Mouse (Mus musculus) neural tube, postnatal 0 days (tissue): ENCODE data around the gene Nosip. TPM values are rescaled to one million over a fixed set of nuclear protein-coding genes. Genes with fewer than 3 reads are reported as not detected.

Experiments
- microRNA counts: library from miRNA; unstranded; fragments of <30 nt; microRNA quantifications from one replicate; lab custom pipeline; 2015
- microRNA-seq: library from miRNA; unstranded; fragments of <30 nt; microRNA quantifications from one replicate; pipeline ENCODE4, GENCODE M21; 2016
- polyA plus RNA-seq: library from polyadenylated mRNA; unstranded; fragments of >200 nt; fragmentation: Nextera tagmentation; extraction: Ambion mirVana; gene quantifications from 2 replicates; pipeline ENCODE4 v1.2.1, GENCODE M21; 2015

Nosip gene
- 59.8 and 66.5 TPM in 2 replicates for polyA plus RNA-seq

DNA sequence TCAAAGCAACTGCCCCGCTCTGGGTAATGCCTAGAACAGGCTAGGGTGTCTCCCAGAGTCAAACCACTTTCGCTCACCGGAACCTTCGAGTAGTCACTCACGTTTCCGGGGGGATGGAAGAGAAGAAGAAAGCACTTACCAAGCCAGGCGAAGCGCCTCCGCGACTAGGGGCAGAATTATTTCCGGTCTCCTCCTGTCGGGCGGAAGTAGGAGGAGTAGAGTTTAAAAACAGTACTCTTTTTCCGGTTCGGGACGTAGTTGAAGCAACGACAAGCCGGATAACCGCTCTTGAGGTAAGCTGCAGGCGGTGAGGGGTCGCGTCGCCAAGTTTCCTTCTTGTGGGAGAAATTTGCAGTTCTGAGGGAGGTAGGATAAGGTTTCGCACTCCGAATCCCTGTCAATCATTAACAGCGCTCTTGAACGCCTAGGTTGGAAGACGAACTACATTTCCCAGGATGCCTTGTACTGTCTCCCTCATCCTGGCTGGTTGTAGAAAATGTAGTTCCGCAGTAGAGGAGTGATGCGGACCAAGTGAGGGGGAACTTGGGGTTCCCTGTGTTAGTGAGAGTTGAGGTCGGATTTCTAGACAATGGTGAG, at the start of gene Nosip, which contains the start of gene Prrg2:
Gene Nosip (plus strand): TSS at position 191 of the 597 bp plus-strand sequence.
Gene Prrg2 (minus strand): TSS at position 439 of the 597 bp plus-strand sequence.

DNA sequence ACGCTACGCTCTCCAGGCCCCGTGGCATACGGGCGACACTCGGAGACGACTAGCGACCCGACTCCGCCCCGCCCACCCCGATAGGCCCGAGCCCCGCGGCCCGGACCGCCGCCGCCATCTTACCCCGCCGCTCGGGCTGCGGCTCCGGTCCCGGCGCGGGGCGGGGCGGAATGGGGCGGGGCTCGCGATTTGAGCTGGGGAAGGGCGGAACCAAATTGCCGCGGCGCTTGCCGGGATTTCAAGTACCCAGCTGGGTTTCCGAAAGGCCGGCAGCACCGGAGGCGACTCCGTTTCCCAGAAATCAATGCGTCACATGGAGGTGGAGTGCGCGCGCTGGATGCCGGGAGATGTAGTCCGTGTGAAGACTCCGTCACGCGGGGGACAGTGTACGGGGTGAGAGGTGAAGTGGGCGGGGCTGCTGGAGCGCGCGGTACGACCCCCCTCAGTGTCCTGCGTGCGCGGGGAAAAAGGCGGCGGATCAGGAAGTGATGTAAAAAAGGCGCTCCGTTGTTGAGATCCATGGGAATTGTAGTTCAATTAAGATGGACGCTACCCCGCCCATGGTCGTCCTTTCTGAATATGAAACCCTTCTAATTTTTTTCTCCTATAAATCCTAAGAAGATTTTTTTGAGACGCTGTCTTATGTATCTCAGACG, 46.1 kb upstream of the Nosip start, which contains the start of gene Scaf1:
Gene Scaf1 (minus strand): TSS at position 407 of the 656 bp plus-strand sequence.

DNA sequence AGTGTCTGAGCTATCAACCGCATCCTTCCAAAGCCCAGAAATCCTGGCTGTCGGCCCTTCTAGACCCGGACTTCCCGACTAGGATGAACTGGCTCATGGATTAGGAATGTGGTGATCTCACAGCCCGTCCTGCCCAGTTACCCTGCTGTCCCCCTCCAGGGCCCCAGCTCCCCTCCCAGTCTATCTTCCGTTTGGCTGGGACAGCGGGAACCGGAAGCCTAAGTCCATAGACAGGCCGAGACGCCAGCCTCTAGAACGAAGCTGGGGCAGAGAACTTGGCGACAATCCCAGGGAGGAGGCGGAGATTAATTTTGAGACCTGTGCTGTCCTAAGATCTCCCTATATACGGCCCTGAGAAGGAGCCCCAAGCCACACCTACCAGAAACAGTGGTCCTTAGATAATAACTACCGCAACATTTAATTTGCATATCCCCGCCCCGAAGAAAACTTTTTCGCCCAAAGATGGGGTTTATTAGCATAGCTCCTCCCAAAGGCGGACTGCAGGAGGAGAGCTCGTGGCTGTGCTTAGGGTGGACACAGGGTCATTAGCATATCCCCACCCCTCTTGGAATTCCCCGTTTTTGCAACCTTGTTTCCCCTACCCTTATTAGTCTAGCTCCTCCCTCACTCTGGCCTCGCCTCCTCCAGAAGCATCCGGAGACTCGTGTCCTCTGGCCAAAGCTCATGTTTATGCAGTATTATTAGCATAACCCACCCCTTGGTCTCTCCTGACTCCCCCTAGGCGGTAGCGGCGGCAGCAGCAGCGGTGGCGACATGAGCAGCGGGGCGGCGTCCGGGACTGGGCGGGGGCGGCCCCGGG, 44.8 kb upstream of the Nosip start, which contains the start of gene Rras:
Gene Rras (plus strand): TSS at position 720 of the 820 bp plus-strand sequence.

GRCm38 (mm10) chr7:45052862-45053116, 9.4 kb upstream of the Nosip start, which contains the start of gene Prr12:
Prr12 (minus strand) TSS chr7:45052881.

GRCm38 (mm10) chr7:45092048-45092447, 29.8 kb downstream of the Nosip start, which contains the start of gene Rcn3:
Rcn3 (minus strand) TSS chr7:45092221.

DNA sequence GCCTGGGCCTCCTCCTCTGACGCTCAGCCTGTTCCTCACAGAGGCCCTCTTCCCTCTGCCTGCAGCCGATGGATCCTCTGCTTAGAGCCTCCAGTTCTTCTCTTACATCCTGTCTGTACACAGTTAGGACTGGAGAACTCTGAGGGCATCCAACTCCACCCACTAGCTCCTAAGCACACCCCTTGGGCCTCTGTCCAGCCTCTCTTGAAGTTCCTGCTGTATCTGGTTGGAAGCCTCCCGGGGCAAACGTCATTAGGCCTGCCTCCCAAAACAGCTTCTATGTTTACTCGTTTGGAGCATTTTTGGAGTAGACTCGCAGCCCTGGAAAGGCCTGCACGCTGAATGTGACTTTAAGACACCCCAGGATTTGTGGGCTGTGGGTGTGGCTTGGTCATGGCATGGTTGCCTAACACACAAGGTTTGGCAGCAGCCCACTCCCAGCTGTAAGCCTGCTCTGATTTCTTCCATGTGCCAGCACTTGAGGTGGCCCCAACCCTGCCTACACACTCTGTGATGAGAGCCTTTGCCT, 41.5 kb downstream of the Nosip start, which contains the start of gene Fcgrt:
Gene Fcgrt (minus strand): TSS at position 200 of the 529 bp plus-strand sequence.

GRCm38 (mm10) chr7:45124224-45125143, 62.3 kb downstream of the Nosip start, which contains the start of gene Rps11:
Rps11 (minus strand) TSS chr7:45124439.

MicroRNAs within 50 kb of the gene (microRNA counts, 519-probe panel; counts per million panel counts)
- microRNA mmu-miR-150 (lab: Ali Mortazavi, UCI) = 5,358 counts per million, percentile 68 among the panel's probes with 10 or more counts

Small RNA genes within 50 kb of the gene (microRNA-seq; reads per million reads assigned to microRNA genes)
- gene Mir150 (213 reads per million, percentile 54 among the genes with 10 or more reads in this experiment), gene Mir5121 (9.0 reads per million, percentile 19 among the genes with 10 or more reads in this experiment), gene Mir7054 (not detected)

Other genes starting within 250 kb of the Nosip start
- gene Nup62, start 246.3 kb upstream of the Nosip start, polyA plus RNA-seq = 30.3 and 34.3 TPM in 2 replicates
- 0.65 and 0.75 TPM in 2 replicates for gene Il4i1, start 246.0 kb upstream of the Nosip start, polyA plus RNA-seq
- gene Atf5, start 245.8 kb upstream of the Nosip start, polyA plus RNA-seq = 4.6 TPM in 2 replicates
- 90.2 and 91.0 TPM in 2 replicates for gene Akt1s1, start 213.4 kb upstream of the Nosip start, polyA plus RNA-seq
- gene Tbc1d17, start 213.3 kb upstream of the Nosip start, polyA plus RNA-seq = 103 and 107 TPM in 2 replicates
- gene Pnkp, start 205.3 kb upstream of the Nosip start, polyA plus RNA-seq = 27.6 and 30.9 TPM in 2 replicates
- 473 and 497 TPM in 2 replicates for gene Ptov1, start 192.6 kb upstream of the Nosip start, polyA plus RNA-seq
- gene Med25, start 169.7 kb upstream of the Nosip start, polyA plus RNA-seq = 102 and 116 TPM in 2 replicates
- 15.0 and 17.1 TPM in 2 replicates for gene Fuz, start 166.3 kb upstream of the Nosip start, polyA plus RNA-seq
- 115 and 126 TPM in 2 replicates for gene Ap2a1, start 132.9 kb upstream of the Nosip start, polyA plus RNA-seq
- 0.13 and 0.25 TPM in 2 replicates for gene Tsks, start 119.2 kb upstream of the Nosip start, polyA plus RNA-seq
- 47.3 and 54.4 TPM in 2 replicates for gene Cpt1c, start 87.6 kb upstream of the Nosip start, polyA plus RNA-seq
- gene Prmt1, start 75.9 kb upstream of the Nosip start, polyA plus RNA-seq = 421 and 486 TPM in 2 replicates
- gene Irf3, start 64.8 kb upstream of the Nosip start, polyA plus RNA-seq = 39.9 and 41.6 TPM in 2 replicates
- 9.2 and 11.8 TPM in 2 replicates for gene Bcl2l12, start 63.7 kb upstream of the Nosip start, polyA plus RNA-seq
- 46.4 and 54.3 TPM in 2 replicates for gene Scaf1, start 46.1 kb upstream of the Nosip start, polyA plus RNA-seq
- gene Rras, start 44.5 kb upstream of the Nosip start, polyA plus RNA-seq = 19.6 and 25.6 TPM in 2 replicates
- 9.7 and 11.6 TPM in 2 replicates for gene Prr12, start 9.5 kb upstream of the Nosip start, polyA plus RNA-seq
- gene Prrg2, start 248 bp downstream of the Nosip start, polyA plus RNA-seq = 14.7 and 15.8 TPM in 2 replicates
- 57.0 and 59.7 TPM in 2 replicates for gene Rcn3, start 29.8 kb downstream of the Nosip start, polyA plus RNA-seq
- 50.0 and 59.6 TPM in 2 replicates for gene Fcgrt, start 41.4 kb downstream of the Nosip start, polyA plus RNA-seq
- 748 and 784 TPM in 2 replicates for gene Rps11, start 62.0 kb downstream of the Nosip start, polyA plus RNA-seq
- 715 and 776 TPM in 2 replicates for gene Rpl13a, start 66.3 kb downstream of the Nosip start, polyA plus RNA-seq
- 0.63 TPM in 1 of 2 replicates, not detected in the other for gene Gm45713, start 73.8 kb downstream of the Nosip start, polyA plus RNA-seq
- gene Flt3l, start 74.0 kb downstream of the Nosip start, polyA plus RNA-seq = 2.4 and 2.9 TPM in 2 replicates
- 63.5 and 72.6 TPM in 2 replicates for gene Pih1d1, start 91.9 kb downstream of the Nosip start, polyA plus RNA-seq
- 14.5 and 17.7 TPM in 2 replicates for gene Aldh16a1, start 92.2 kb downstream of the Nosip start, polyA plus RNA-seq
- gene Slc17a7, start 101.5 kb downstream of the Nosip start, polyA plus RNA-seq = 0.29 and 1.2 TPM in 2 replicates
- gene Gfy, start 117.1 kb downstream of the Nosip start, polyA plus RNA-seq = not detected in 2 replicates
- not detected in 2 replicates for gene Pth2, start 118.6 kb downstream of the Nosip start, polyA plus RNA-seq
- 0.42 and 0.50 TPM in 2 replicates for gene Ccdc155, start 142.5 kb downstream of the Nosip start, polyA plus RNA-seq
- 27.6 and 29.1 TPM in 2 replicates for gene Dkkl1, start 149.7 kb downstream of the Nosip start, polyA plus RNA-seq
- 18.3 and 18.6 TPM in 2 replicates for gene Tead2, start 153.3 kb downstream of the Nosip start, polyA plus RNA-seq
- 3.1 and 4.6 TPM in 2 replicates for gene Cd37, start 176.7 kb downstream of the Nosip start, polyA plus RNA-seq
- gene Slc6a16, start 178.7 kb downstream of the Nosip start, polyA plus RNA-seq = 2.2 and 2.6 TPM in 2 replicates
- not detected in 2 replicates for gene Slc6a21, start 215.1 kb downstream of the Nosip start, polyA plus RNA-seq